Mouse (Mus musculus) limb, embryonic 11.5 days (tissue): ENCODE data around the gene Atxn1. TPM values are rescaled to one million over a fixed set of nuclear protein-coding genes. Genes with fewer than 3 reads are reported as not detected.

Source experiments
- ATAC-seq: fragments of 200-750 bp; cut with Nextera tagmentation; 2 replicates; pipeline ENCODE4 v1.8.0; 2017; ENCODE audit warnings: low read depth; ENCODE audit not compliant: insufficient number of reproducible peaks, low FRiP score, low TSS enrichment
- DNase-seq: peaks from one replicate; pipeline ENCODE4 v3.0.0-alpha.2; 2015; ENCODE audit warnings: low spot score
- H3K27ac ChIP-seq: fragments of 300-500 bp; sonication (generic); replicated peaks from 2 replicates; pipeline ENCODE4 v1.5.1; 2014; ENCODE audit warnings: low read depth, mild to moderate bottlenecking, low read length
- H3K27me3 ChIP-seq: fragments of 300-500 bp; sonication (generic); 2 replicates; pipeline ENCODE4 v1.6.1; 2014; ENCODE audit warnings: mild to moderate bottlenecking, low read length, mixed read lengths; ENCODE audit not compliant: control insufficient read depth, insufficient read depth
- H3K36me3 ChIP-seq: fragments of 300-500 bp; sonication (generic); 2 replicates; pipeline ENCODE4 v1.6.1; 2014; ENCODE audit warnings: mild to moderate bottlenecking, low read length, moderate library complexity, mixed read lengths; ENCODE audit not compliant: control insufficient read depth, insufficient read depth
- H3K4me1 ChIP-seq: fragments of 300-500 bp; sonication (generic); 2 replicates; pipeline ENCODE4 v1.6.1; 2014; ENCODE audit warnings: low read length, mixed read lengths; ENCODE audit not compliant: control insufficient read depth, insufficient read depth
- H3K4me2 ChIP-seq: fragments of 300-500 bp; sonication (generic); 2 replicates; pipeline ENCODE4 v1.6.1; 2014; ENCODE audit warnings: low read depth, mild to moderate bottlenecking, moderate library complexity; ENCODE audit not compliant: severe bottlenecking
- H3K4me3 ChIP-seq: fragments of 300-500 bp; sonication (generic); 2 replicates; pipeline ENCODE4 v1.5.1; 2014; ENCODE audit warnings: low read depth, low read length
- H3K9ac ChIP-seq: fragments of 300-500 bp; sonication (generic); 2 replicates; pipeline ENCODE4 v1.6.1; 2014; ENCODE audit warnings: mild to moderate bottlenecking, low read length
- H3K9me3 ChIP-seq: fragments of 300-500 bp; sonication (generic); 2 replicates; pipeline ENCODE4 v1.6.1; 2016; ENCODE audit warnings: low read length; ENCODE audit not compliant: control insufficient read depth
- WGBS: fragments of 180-500 bp; shearing (Covaris S2); extraction: QIAGEN DNeasy Blood & Tissue Kit; methylation state at CpG from one replicate; pipeline ENCODE4 v1.1.7; 2014; 5-methylcytosine and 5-hydroxymethylcytosine counted together
- polyA plus RNA-seq: library from polyadenylated mRNA; unstranded; fragments of >200 nt; fragmentation: Nextera tagmentation; extraction: Ambion mirVana; gene quantifications from 2 replicates; pipeline ENCODE4 v1.2.1, GENCODE M21; 2014

Gene Atxn1
- polyA plus RNA-seq, 1 experiment from 2014 or later = 1.5 TPM

DNA sequence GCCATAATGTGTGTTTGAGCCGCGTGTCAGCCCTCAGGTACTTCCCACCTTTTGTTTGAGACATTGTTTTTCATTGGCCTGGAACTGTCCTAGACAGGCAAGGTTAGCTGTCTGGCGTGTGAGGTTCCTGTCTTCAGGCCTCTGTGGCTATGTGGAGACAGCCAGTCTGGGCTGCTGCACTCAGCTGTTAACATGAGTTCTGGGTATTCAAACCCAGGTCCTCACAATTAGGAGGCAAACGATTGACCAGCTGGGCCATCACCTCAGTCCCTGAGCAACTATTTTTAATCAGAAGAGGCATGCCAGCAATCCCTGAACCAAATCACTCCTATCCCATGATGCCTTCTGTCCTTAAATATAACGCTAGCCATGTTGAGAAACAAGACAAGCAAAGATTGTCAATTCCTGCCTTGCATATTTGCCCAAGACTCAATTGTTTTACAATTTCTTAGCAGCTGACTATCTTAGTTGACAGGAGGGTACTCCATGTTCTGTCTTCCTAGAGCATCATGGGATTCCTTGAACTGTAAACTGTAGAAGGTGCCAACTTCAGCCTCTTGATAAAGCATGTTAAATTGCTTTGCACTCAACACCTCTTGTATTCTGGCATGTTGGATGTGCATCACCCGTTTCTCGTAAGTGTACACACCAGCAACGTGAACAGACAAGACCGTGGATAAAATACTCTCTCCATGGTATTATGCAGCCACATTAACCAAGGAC is 428.9 kb downstream of the Atxn1 start:
- Histone ChIP-seq H3K9ac (no peak overlapping the region), H3K4me2 (no peak overlapping the region), H3K27me3 (no peaks in the 10 kb centered on the region), H3K36me3 (no peaks in the 10 kb centered on the region), H3K27ac (no peak overlapping the region), H3K4me1 (0 out of 2 replicates have a peak, but pooled peaks cover 2% of the 10 kb centered on the region), H3K9me3 (no peaks in the 10 kb centered on the region), H3K4me3 (no peak overlapping the region)
- no peak for DNase-seq
- no peak for ATAC-seq
- WGBS = 90% methylated on average over 9 of the region's 9 CpGs

DNA sequence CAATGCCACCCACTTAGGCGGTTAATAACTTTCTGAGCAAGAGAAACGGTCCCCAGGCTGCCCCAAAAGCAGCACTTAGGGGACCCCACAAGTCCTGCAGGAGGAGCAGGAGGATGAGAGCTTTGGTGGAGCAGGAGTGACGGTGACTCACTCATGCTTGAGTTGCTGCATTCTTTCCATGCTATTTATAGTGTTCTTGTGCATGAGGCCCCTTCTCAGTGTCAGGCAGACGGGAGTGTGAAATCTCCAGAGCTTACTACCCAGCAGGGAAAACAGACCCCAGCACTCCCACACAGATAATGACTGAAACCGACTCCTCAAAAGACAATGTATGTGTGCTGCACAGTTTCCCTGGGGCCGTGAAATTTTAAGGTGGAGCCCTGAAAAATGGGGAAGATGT is 434.1 kb downstream of the Atxn1 start:
- no peak overlapping the region for H3K27ac ChIP-seq
- 48% methylated on average over 6 of the region's 6 CpGs for WGBS

DNA sequence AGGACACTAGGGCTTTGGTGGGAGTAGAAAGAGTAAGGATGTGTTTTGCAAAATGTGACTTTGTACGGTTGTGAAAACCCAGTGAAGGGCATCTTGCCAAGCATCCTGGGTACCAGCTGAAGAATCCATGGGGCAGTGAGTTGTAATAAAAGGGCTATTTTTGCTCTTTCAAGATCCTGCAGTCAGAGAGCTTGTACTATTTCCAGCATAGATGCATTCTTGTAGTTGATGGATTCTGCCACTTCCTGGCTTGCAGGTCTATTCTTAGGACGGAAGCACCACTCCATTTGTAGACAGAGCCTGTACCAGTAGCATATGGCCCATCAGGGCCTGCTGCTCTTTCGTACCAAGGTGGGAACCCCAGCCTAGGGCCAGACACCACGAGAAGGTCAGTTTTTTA is 436.0 kb downstream of the Atxn1 start:
- Histone ChIP-seq H3K9ac (no peak overlapping the region), H3K27ac (no peak overlapping the region), H3K27me3 (no peaks in the 10 kb centered on the region), H3K36me3 (no peaks in the 10 kb centered on the region), H3K4me3 (no peak overlapping the region), H3K4me1 (no peaks in the 10 kb centered on the region), H3K4me2 (no peak overlapping the region), H3K9me3 (no peaks in the 10 kb centered on the region)
- DNase-seq (no peak), ATAC-seq (no peak)
- 89% methylated on average over 4 of the region's 4 CpGs for WGBS

More for the DNA sequence above, 434.1 kb downstream of the Atxn1 start:
- H3K9me3 ChIP-seq = no peaks in the 10 kb centered on the region
- no peak overlapping the region for H3K4me2 ChIP-seq
- H3K27me3 ChIP-seq = no peaks in the 10 kb centered on the region
- H3K4me3 ChIP-seq = no peak overlapping the region
- no peaks in the 10 kb centered on the region for H3K4me1 ChIP-seq
- DNase-seq (no peak), ATAC-seq (no peak)
- no peaks in the 10 kb centered on the region for H3K36me3 ChIP-seq
- no peak overlapping the region for H3K9ac ChIP-seq

DNA sequence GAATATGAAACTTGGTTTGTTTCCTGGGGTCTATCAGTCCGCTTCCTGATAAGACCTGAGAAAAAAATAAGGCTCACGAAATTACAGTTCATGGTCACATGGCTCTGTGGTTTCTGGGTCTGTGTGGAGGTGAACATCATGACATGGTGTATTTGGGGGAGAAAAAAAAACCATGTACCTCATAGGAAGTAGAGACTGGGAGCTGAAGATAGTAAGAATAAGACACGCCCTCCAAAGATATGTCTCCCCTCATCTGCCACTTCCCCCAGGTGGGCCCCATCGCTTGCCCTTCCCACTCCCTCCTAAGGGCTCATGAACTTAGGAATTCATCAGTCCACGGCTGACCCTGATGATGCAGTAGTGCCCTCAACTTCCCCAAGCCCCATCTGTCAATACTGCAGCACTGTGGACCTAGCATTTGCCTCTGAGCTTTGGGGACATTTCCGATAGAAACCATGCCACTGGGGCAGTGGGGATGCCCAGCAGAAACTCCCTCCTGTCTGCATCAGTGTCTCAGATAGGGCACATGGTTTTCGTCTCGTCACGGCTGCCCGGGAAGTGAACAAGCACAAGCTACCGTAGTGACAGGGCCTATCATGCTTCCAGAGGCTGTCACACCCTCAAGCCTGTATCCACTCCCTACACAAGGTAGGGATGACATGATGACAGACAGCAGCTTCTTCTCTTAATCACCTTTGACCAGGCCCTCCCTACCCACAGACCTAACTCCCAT is 437.4 kb downstream of the Atxn1 start:
- Histone ChIP-seq H3K36me3 (no peaks in the 10 kb centered on the region), H3K9ac (no peak overlapping the region), H3K4me2 (no peak overlapping the region), H3K27ac (no peak overlapping the region), H3K9me3 (no peaks in the 10 kb centered on the region), H3K27me3 (no peaks in the 10 kb centered on the region), H3K4me1 (no peaks in the 10 kb centered on the region), H3K4me3 (no peak overlapping the region)
- peak; percentile 39; the same call in 1 of the 2 replicates for ATAC-seq
- 76% methylated on average over 11 of the region's 11 CpGs for WGBS
- DNase-seq = no peak

DNA sequence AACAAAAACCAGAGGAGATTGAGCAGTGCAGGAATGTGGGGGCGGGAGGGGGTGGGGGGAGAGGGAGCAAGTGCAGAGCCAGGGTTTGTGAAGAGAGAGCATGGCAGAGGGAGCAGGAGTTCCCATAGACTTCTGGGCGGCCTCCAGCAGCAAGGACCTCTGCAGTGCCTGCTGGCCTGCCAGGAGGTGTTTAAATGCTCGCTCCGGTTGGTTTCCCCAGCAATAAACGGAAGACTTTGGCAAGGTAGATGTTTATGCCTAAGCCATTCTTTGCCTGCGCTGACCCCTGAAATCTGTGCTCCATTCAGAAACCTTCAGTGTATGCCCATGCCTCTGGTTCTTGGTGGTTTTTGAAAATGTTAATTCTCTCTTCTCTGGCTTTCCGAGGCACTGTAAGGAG is 438.6 kb downstream of the Atxn1 start:
- ATAC-seq = no peak
- no peak overlapping the region for H3K4me3 ChIP-seq
- no peak for DNase-seq

DNA sequence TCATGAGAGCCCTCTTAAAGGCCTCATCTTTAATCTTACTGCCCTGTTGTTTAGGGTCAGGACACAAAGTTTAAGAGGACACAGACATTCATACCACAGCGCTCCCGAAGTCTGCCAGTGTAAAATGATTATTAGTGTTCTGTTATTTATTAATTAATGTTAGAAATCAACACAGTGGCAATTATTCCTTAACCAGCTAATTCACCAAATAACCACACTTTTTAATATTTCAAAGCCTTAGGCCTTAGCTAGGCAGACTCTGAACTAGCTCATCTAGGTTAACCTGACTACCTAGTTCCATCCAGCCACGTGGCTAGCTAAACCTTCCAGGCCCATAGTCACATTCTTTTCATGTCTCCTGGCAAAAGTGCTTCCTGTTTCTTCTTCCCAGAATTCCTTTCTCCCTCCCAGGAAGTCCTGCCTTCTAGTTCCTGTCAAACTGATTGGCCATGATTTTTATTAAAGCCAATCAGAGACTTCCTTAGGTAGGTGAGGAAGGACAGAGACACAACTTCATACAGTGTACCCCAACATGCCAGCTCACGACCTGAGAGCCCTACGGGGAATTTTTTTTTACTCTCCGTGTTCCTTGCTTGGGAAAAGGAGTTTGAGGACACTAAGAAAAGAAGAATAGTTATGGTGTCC is 439.9 kb downstream of the Atxn1 start:
- Histone ChIP-seq H3K27ac (no peak overlapping the region), H3K9me3 (no peaks in the 10 kb centered on the region), H3K36me3 (no peaks in the 10 kb centered on the region), H3K27me3 (no peaks in the 10 kb centered on the region), H3K4me2 (no peak overlapping the region), H3K4me1 (no peaks in the 10 kb centered on the region), H3K4me3 (no peak overlapping the region), H3K9ac (no peak overlapping the region)
- 89% methylated on average over 6 of the region's 6 CpGs for WGBS
- DNase-seq (no peak), ATAC-seq (no peak)

More for the DNA sequence above, 438.6 kb downstream of the Atxn1 start:
- Histone ChIP-seq H3K36me3 (no peaks in the 10 kb centered on the region), H3K4me2 (no peak overlapping the region), H3K9me3 (no peaks in the 10 kb centered on the region), H3K27me3 (no peaks in the 10 kb centered on the region), H3K9ac (no peak overlapping the region), H3K27ac (no peak overlapping the region), H3K4me1 (no peaks in the 10 kb centered on the region)
- WGBS = 64% methylated on average over 7 of the region's 7 CpGs

DNA sequence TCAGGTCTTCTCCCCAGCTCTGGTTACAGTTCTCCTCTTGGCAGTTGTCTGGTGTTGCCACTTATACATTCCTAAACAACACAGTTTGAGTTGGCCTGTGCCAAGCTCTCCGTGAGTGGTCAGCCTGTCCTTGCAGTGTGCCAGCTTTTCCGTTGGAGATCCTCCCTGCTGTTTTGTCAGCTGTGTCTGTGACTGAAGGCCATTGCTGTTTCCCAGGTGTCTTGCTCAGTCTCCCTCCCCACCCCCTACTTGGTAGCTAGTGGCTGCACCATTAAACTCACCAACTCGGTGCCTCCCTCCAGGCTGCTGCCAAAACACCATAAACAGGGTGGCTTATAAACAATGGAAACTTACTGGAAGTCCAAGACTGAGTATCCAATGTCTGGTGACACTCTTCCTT is 440.5 kb downstream of the Atxn1 start:
- no peak overlapping the region for H3K27ac ChIP-seq
- no peaks in the 10 kb centered on the region for H3K36me3 ChIP-seq
- no peak overlapping the region for H3K4me3 ChIP-seq
- no peaks in the 10 kb centered on the region for H3K4me1 ChIP-seq
- no peak overlapping the region for H3K9ac ChIP-seq
- ATAC-seq (no peak), DNase-seq (no peak)
- no peak overlapping the region for H3K4me2 ChIP-seq
- H3K9me3 ChIP-seq = no peaks in the 10 kb centered on the region
- WGBS = 59% methylated on average over 3 of the region's 3 CpGs
- H3K27me3 ChIP-seq = no peaks in the 10 kb centered on the region

DNA sequence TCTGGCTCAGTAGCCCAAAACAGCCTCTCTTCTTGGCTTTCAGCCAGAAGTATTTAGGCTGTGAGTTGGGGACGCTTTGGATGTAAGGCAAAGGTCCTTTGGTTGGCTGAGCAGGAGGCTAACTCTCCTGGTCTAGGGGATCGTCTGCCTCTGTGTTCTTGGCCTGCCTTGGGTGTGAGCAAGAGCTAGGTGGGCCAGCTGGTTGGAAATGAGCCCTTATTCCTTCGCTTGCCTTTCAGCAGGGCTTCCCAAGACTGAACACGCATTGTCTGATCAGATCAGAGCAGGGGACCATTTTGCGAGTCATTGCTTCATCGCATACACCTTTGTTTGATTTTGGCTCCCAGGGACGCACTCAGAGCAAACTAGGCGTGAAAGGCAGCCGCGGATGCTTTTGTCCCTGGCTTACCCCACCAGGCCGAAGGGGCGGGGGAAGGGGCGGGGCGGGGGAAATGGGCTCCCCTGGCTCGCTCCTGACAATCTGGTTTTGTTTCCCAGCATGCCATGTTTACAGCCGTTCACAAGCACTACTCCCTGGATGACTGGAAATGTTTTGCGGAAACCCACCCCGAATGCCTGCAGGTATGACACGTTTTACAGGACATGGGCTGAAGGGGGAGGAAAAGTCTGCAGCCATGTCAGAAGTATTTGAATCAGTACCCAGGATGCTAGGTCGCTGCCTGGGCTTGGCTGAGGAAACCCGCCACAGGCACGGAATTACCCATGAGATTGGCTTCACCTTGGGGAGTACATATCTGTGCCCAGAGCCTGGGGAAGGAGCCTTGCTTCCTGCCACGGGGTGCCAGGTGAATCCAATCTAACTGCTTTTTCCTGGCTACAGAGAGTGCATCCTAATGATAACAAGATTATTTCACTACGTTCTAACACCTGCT is 448.1 kb downstream of the Atxn1 start:
- Histone ChIP-seq H3K27me3 (no peaks in the 10 kb centered on the region), H3K4me2 (peak overlapping the region; percentile 54), H3K27ac (peak overlapping the region; percentile 56; the same call in 1 of the 2 replicates), H3K4me1 (peaks cover 6% of the 10 kb centered on the region), H3K4me3 (peak overlapping the region; percentile 19), H3K36me3 (no peaks in the 10 kb centered on the region), H3K9me3 (no peaks in the 10 kb centered on the region), H3K9ac (peak overlapping the region; percentile 31)
- ATAC-seq (peak; percentile 69), DNase-seq (peak; percentile 85)
- WGBS = 5% methylated on average over 24 of the region's 24 CpGs
